Mouse (Mus musculus): ENCODE data around the gene Slc5a5.

Gene Slc5a5

GRCm38 (mm10) chr8:70892022-70892895 is at the start of gene Slc5a5:
TSS of gene Slc5a5 (minus strand) at chr8:70892757.
- no peak for DNase-seq

- no peak for DNase-seq
Measured at GRCm38 (mm10) chr8:70941478-70941877, 48.9 kb upstream of the Slc5a5 start.

- DNase-seq: no peak
Measured at GRCm38 (mm10) chr8:70937200-70937599, 44.6 kb upstream of the Slc5a5 start.

- no peak for DNase-seq
Measured at GRCm38 (mm10) chr8:70934786-70935185, 42.2 kb upstream of the Slc5a5 start.

- DNase-seq: no peak
Measured at GRCm38 (mm10) chr8:70933036-70933435, 40.5 kb upstream of the Slc5a5 start.

GRCm38 (mm10) chr8:70931731-70932130 is 39.2 kb upstream of the Slc5a5 start:
- DNase-seq: no peak

GRCm38 (mm10) chr8:70928778-70929322 is 36.3 kb upstream of the Slc5a5 start:
- DNase-seq: no peak

GRCm38 (mm10) chr8:70928096-70928495 is 35.5 kb upstream of the Slc5a5 start:
- no peak for DNase-seq

- DNase-seq: no peak
Measured at GRCm38 (mm10) chr8:70926396-70926795, 33.8 kb upstream of the Slc5a5 start.

- DNase-seq: no peak
Measured at GRCm38 (mm10) chr8:70925754-70926153, 33.2 kb upstream of the Slc5a5 start.

GRCm38 (mm10) chr8:70924151-70924550 is 31.6 kb upstream of the Slc5a5 start:
- DNase-seq: no peak

- DNase-seq: no peak
Measured at GRCm38 (mm10) chr8:70920049-70920922, 27.7 kb upstream of the Slc5a5 start.

GRCm38 (mm10) chr8:70914704-70915103 is 22.1 kb upstream of the Slc5a5 start:
- no peak for DNase-seq

GRCm38 (mm10) chr8:70913523-70913922 is 21.0 kb upstream of the Slc5a5 start:
- no peak for DNase-seq

GRCm38 (mm10) chr8:70912955-70913354 is 20.4 kb upstream of the Slc5a5 start:
- DNase-seq: no peak

GRCm38 (mm10) chr8:70911596-70911995 is 19.0 kb upstream of the Slc5a5 start:
- DNase-seq: no peak

GRCm38 (mm10) chr8:70907518-70907917 is 15.0 kb upstream of the Slc5a5 start:
- no peak for DNase-seq

GRCm38 (mm10) chr8:70905831-70906736 is 13.5 kb upstream of the Slc5a5 start, which contains the start of gene Map1s:
TSS of gene Map1s (plus strand) at chr8:70905932.
- peak; percentile 86 for DNase-seq

- DNase-seq: no peak
Measured at GRCm38 (mm10) chr8:70905463-70905830, 12.9 kb upstream of the Slc5a5 start.

GRCm38 (mm10) chr8:70904532-70904931 is 12.0 kb upstream of the Slc5a5 start:
- no peak for DNase-seq

- DNase-seq: no peak
Measured at GRCm38 (mm10) chr8:70903582-70903981, 11.0 kb upstream of the Slc5a5 start.

GRCm38 (mm10) chr8:70903112-70903511 is 10.6 kb upstream of the Slc5a5 start:
- DNase-seq: no peak

Data from right cerebral cortex, adult 18-20 months (tissue).